Mouse (Mus musculus): ENCODE data around the gene Prkar2b. TPM values are rescaled to one million over a fixed set of nuclear protein-coding genes. Genes with fewer than 3 reads are reported as not detected.

Prkar2b gene
- total RNA-seq, 4 experiments from 2014 or later = 29.5 to 35.0 (median 31.3) TPM

GRCm38 (mm10) chr12:31969111-31969510, 92.0 kb downstream of the Prkar2b start:
- DNase-seq (ENCODE audit: low spot score in 2 of 2) = no peak

GRCm38 (mm10) chr12:31967536-31967935, 93.6 kb downstream of the Prkar2b start:
- DNase-seq (ENCODE audit: low spot score in 2 of 2) = peak in 1 of 2 experiments; percentile 47

GRCm38 (mm10) chr12:31966405-31966804, 94.7 kb downstream of the Prkar2b start:
- no peak for DNase-seq (ENCODE audit: low spot score in 2 of 2)

GRCm38 (mm10) chr12:31965517-31966212, 95.4 kb downstream of the Prkar2b start:
- DNase-seq (ENCODE audit: low spot score in 2 of 2) = peak; percentile 51 to 64

DNA sequence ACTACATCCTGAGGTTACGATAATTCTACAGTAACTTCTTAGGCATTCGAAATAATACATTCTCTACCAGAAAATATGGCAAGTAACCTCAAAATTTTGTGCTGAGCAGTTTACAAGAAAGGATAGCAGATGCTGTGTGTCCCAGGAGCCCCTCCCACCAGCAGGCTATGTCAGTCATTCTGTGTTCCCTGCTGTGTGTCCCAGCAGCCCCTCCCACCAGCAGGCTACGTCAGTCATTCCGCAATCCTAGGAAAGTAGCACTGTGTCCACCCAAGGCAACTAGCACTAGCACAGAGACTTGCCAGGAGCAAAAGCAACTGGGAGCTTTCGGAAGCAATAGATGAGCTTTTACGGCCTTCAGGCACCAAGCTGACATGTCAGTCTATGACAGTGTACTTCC, 97.0 kb downstream of the Prkar2b start:
- peak in 1 of 2 experiments; percentile 44 for DNase-seq (ENCODE audit: low spot score in 2 of 2)

DNA sequence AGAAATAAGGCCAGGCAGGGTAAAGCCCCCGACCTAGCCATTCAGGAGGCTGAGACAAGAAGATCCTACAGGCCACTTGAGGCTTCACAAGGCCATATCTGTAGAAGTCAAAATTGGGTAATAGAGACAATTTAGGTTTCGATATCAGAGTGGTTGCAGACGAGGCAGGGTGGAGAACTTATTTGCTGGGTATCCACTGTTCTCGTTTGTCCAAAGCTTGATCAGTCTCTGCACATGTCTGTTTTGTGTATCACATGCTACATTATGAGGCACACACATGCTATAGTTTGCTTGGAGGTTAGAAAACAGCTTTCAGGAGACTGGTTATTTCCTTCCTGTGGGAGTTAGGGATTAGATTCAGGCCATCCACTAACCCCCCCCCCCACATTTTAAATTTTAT, 105.3 kb downstream of the Prkar2b start:
- no peak for DNase-seq (ENCODE audit: low spot score in 2 of 2)

DNA sequence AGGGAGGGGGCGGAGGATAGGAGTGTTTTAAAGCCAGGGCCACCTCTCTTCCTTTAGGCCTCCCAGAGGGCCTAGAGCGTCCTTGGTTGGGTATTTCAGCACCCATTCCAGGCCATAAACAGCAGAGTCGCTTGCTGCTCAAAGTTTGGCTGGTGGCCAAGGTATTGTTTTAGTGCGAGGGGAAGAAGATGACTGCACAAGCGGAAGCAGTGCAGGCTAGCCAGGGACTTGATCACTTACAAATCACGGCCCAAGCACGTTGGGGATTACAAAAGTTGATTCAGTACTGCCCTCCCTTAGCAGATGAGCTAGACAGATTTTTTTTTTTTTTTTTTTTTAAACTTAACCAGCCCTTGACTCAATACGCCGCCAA, 110.5 kb downstream of the Prkar2b start:
- DNase-seq (ENCODE audit: low spot score in 2 of 2) = no peak

DNA sequence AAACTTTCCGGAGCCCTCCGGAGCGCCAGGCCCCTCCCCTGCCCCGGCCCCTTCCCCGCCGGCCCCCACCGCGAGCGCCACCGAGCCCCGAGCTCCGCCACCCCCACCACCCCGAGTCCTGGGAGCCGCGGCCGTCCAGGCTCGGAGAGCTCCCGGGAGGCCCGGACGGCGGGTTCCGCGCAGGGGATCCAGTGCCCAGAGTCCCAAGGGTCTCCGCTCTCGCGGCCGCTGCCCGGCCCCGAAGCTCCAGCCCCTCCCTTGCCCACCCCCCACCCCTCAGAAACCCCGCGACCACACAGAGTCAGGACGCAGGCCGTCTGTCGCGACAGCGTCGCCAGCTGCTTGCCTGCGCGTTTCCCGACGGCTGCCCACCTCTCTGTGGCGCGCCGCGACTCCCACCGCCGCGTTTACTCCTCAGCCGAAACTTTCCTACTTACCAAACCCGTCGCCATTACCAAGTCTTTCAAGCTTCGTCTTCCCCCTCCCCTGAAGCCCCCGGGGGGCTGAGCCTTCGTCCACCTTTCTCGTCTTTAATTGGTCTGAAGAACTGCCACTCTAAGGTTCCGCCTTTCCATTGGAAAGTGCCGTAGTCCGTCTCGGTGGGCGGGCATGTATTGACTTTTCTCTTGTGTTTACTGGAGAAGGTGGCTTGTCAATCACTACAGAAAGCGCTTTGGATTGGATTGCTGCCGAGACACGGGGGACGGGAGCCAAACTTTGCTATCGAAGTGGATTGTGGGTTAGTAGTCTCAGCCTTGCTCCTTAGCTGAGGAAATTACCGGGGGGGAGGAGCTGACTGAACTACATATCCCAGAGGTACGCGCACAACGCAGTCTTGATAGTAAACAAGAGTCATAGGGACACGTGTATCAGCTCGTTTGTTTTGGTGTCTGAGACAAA, 111.1 kb downstream of the Prkar2b start, which contains the start of gene Hbp1:
Hbp1 (minus strand) TSS at position 777 of the 900 bp plus-strand sequence.
- DNase-seq (ENCODE audit: low spot score in 2 of 2) = peak; percentile 100

GRCm38 (mm10) chr12:31949193-31949741, 111.8 kb downstream of the Prkar2b start:
- peak; percentile 87 to 88 for DNase-seq (ENCODE audit: low spot score in 2 of 2)

- no peak for DNase-seq (ENCODE audit: low spot score in 2 of 2)
These were observed 112.7 kb downstream of the Prkar2b start for GRCm38 (mm10) chr12:31948101-31949000.

DNA sequence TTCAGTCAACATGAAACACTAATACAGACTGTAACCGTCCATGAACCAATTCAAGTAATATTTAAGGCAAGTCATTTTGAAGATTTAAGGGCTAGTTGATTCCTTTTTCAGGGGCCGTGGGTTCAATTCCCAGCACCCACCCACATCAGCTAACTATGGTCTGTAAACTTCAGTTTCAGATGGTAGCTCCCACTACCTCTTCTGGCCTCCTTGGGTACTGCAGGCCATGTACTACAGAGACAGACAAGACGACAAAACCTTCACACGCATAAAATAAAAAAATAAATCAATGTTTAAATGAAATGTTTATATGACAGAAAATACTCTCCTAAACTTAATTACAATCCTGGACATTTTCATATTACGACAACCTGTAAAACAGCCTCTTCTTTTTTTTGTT, 113.6 kb downstream of the Prkar2b start:
- no peak for DNase-seq (ENCODE audit: low spot score in 2 of 2)

- DNase-seq (ENCODE audit: low spot score in 2 of 2) = no peak
These were observed 116.7 kb downstream of the Prkar2b start for GRCm38 (mm10) chr12:31944405-31944804.

- DNase-seq (ENCODE audit: low spot score in 2 of 2) = no peak
These were observed 118.0 kb downstream of the Prkar2b start for GRCm38 (mm10) chr12:31943020-31943654.

DNA sequence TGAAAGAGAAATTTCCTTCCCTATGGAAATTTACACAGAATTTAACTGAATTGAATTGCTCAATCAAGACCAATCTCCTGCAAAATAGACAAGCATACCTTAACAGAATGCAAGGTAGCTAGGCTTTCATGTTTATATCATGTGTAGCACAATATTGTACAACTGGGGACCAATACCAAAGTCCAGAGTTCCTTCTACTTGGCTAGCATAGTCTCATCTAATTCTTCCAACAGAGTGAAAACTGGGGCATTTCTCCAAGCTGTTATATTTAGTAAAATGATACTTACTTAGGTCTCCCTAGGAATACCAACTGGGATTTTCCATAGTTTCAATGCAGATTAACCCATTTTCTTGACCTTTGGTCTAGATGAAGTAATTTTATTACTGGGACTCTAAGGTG, 122.1 kb downstream of the Prkar2b start:
- no peak for DNase-seq (ENCODE audit: low spot score in 2 of 2)

DNA sequence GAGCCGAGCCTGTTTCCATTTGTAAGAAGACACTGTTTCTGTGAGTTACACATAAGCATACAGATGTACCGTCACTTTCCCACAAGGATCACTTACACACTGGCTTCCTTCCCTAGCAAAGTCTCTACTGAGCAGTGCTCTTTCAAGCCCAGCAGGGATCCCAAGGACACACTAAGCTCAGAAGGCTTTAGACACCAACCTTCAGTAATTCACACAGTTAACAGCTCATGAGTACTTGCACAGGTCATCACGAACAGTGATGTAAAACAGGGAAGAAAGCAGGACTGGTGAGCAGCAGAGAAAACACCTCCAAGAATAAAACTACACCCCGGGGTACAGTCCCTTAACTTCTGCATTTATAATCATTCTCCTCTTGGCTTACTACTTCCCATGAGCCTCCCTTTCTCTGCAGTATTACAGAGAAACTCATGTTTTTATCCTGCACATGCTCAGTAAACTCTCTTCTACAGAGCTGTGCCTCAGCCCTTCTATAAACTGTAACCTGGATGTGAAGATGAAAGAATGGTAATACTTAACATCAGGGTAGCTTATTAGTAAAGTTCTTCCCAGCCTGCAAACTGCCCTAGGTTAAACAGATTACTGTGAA, 122.6 kb downstream of the Prkar2b start:
- DNase-seq (ENCODE audit: low spot score in 2 of 2) = no peak

DNA sequence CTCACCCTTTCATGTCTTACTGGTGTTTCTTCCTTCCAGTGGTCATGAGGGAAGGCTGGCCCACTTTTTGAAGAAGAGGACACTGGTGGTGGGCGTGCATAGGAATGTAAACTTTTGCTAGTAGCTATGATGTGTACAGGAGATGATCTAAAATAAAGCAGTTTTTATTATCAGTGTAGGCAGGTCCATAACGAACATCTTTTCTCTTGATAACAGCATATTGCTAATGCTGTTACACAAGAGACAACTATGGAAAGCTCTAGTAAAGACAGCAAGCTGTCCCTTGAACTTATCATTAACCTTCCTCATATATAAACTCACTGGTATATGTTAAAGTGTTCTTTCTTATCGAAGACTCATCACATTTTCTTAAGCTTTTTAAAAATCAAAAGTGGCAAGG, 123.5 kb downstream of the Prkar2b start:
- DNase-seq (ENCODE audit: low spot score in 2 of 2) = no peak

GRCm38 (mm10) chr12:31936657-31937300, 124.3 kb downstream of the Prkar2b start:
- no peak for DNase-seq (ENCODE audit: low spot score in 2 of 2)

- DNase-seq (ENCODE audit: low spot score in 2 of 2) = no peak
These were observed 129.3 kb downstream of the Prkar2b start for GRCm38 (mm10) chr12:31931818-31932217.

DNA sequence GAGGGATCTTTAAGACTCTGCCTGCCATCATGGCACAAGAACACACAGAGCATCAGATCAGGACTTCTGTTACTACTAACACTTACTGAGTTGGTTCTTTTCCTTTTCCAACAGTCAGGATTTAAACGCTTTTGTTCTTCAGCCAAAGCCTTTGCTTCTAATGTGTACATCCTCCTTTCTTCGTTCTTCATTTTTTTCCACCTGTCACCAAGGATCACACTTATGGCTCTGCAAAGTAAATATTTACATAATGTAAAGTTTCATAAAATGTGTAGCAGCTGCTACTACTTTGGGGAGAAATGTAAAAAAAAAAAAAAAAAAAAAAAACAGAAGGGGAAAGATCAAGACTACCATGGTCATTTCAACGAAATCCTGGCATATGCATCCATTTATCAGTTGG, 132.6 kb downstream of the Prkar2b start:
- DNase-seq (ENCODE audit: low spot score in 2 of 2) = no peak

DNA sequence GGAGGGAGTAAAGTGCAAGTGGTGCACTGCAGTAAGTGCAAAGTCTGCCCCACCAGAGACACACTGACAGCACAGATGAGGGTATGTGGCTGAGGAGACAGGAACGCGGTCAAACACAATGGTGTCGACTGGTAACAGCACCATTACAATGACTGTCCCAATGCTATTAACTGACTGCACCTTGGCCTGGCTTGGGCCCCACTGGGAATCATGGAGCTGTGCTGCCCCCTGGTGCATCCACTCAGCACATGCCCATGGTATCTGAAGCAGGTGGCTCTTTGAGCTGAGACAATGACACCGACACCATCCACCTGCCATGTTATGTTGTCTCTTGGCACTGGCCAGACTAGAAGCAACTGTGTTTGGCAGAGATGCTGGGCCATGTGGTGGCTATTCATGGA, 134.4 kb downstream of the Prkar2b start:
- peak; percentile 67 to 82 for DNase-seq (ENCODE audit: low spot score in 2 of 2)
